Mouse (Mus musculus): ENCODE results near the gene Gm17545. TPM values are rescaled to one million over a fixed set of nuclear protein-coding genes. Genes with fewer than 3 reads are reported as not detected.

The Gm17545 gene
- polyA plus RNA-seq, 1 experiment from 2014 or later, result not detected

DNA sequence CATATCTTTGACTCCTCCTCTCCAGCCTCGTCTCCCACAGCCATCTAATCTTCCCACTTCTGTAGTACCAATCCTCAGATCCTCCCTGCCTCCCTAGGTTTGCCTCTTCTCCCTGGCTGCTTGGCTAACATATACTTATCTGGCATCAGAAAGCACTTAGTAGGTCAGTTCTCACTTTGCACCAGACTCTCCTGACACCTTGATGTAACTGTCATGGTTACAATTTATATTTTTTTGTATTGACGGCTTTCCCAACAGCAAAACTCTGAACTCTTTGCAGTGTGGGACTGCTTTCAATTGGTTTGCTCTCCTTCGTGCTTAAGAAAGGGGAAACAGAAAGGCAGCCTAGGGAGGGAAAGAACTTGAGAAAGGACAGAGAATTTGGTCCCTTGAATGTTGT is 37.9 kb upstream of the Gm17545 start:
- Histone ChIP-seq H3K4me2 (replicated peaks; ENCODE audit: low read depth) (no peak overlapping the region), H3K4me1 (replicated peaks; ENCODE audit: control insufficient read depth, insufficient read depth, low read length) (no peaks in the 10 kb centered on the region), H3K27me3 (replicated peaks; ENCODE audit: control insufficient read depth, insufficient read depth, low read length) (no peaks in the 10 kb centered on the region), H3K27ac (ENCODE audit: low read depth, low read length) (no peak overlapping the region), H3K9ac (ENCODE audit: low read depth, low read length) (no peak overlapping the region), H3K36me3 (ENCODE audit: control insufficient read depth, insufficient read depth) (no peaks in the 10 kb centered on the region), H3K4me3 (ENCODE audit: low read depth, low read length) (no peak overlapping the region), H3K9me3 (ENCODE audit: control insufficient read depth) (no peaks in the 10 kb centered on the region)
- TF ChIP-seq CTCF (IDR thresholded peaks at IDR 0.05; ENCODE audit: low read depth), result no peak
- 74% methylated on average over 3 of the region's 3 CpGs for WGBS
- ATAC-seq, result no peak

DNA sequence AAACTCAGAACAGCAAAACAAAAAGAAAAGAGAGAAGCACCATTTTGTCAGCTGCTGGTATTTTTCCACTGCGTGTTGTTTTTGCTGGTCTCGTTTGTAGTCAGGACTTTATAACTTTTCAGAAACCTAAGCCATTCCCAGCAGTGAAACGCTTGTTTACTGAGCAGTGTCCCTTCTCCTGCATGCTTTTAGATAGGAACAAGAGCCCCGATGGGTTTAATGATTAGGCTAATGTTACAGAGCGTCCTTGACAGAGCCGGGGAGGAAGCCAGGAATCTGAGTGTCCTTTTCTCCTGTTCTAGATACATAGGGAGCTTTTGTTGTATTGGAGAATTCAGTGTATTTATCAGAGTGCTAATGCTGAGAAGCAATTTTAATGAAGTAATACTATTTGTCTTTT is 36.5 kb upstream of the Gm17545 start:
- Histone ChIP-seq H3K9me3 (ENCODE audit: control insufficient read depth) (no peaks in the 10 kb centered on the region), H3K4me3 (ENCODE audit: low read depth, low read length) (no peak overlapping the region), H3K9ac (ENCODE audit: low read depth, low read length) (no peak overlapping the region), H3K4me1 (replicated peaks; ENCODE audit: control insufficient read depth, insufficient read depth, low read length) (no peaks in the 10 kb centered on the region), H3K36me3 (ENCODE audit: control insufficient read depth, insufficient read depth) (no peaks in the 10 kb centered on the region), H3K4me2 (replicated peaks; ENCODE audit: low read depth) (no peak overlapping the region), H3K27ac (ENCODE audit: low read depth, low read length) (no peak overlapping the region), H3K27me3 (replicated peaks; ENCODE audit: control insufficient read depth, insufficient read depth, low read length) (no peaks in the 10 kb centered on the region)
- no peak for ATAC-seq
- 23% methylated on average over 6 of the region's 6 CpGs for WGBS
- no peak for TF ChIP-seq CTCF (IDR thresholded peaks at IDR 0.05; ENCODE audit: low read depth)

DNA sequence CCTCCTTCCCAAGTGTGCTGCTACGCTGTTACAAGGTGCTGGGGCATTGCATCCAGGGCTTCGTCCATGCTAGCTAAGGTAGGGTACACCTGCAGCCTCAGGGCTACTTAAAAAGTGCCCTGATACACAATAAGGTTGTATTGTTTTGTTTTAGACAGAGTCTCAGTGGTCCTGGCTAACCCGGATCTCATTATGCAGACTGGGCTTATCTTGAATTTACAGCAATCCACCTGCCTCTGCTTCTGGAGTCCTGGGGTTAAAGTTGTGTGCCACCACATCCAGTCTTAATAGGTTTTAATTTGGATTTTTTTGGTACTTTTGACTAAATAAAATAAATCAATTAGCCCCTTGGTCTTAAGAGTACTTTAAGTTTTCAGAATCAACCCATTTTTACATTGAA is 34.2 kb upstream of the Gm17545 start:
- no peaks in the 10 kb centered on the region for H3K9me3 ChIP-seq (ENCODE audit: control insufficient read depth)
- no peak overlapping the region for H3K27ac ChIP-seq (ENCODE audit: low read depth, low read length)
- no peak overlapping the region for H3K9ac ChIP-seq (ENCODE audit: low read depth, low read length)
- H3K4me1 ChIP-seq (replicated peaks; ENCODE audit: control insufficient read depth, insufficient read depth, low read length), result no peaks in the 10 kb centered on the region
- no peak for TF ChIP-seq CTCF (IDR thresholded peaks at IDR 0.05; ENCODE audit: low read depth)
- no peaks in the 10 kb centered on the region for H3K36me3 ChIP-seq (ENCODE audit: control insufficient read depth, insufficient read depth)
- H3K27me3 ChIP-seq (replicated peaks; ENCODE audit: control insufficient read depth, insufficient read depth, low read length), result no peaks in the 10 kb centered on the region
- ATAC-seq, result no peak
- WGBS, result 85% methylated on average over 3 of the region's 3 CpGs
- H3K4me3 ChIP-seq (ENCODE audit: low read depth, low read length), result no peak overlapping the region
- no peak overlapping the region for H3K4me2 ChIP-seq (replicated peaks; ENCODE audit: low read depth)

DNA sequence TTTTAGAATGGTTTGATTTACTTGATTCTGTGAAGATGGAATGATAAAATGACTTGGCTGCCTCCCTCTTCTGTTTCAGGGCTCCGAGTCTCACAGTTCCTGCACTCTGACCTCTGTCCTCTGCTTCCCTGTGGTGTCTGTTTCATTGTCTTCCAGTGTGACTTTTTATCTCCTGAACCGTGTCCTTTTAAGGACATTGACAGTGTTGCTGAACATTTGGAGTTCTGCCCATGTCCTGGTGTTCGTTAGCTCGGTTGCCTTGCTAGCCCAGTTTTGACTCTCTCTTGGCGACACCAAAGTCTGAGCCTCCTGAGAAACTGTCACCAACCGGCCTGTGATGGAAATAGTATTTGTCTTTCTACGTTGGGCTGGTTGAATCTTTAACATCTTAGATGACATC is 33.6 kb upstream of the Gm17545 start:
- Histone ChIP-seq H3K36me3 (ENCODE audit: control insufficient read depth, insufficient read depth) (no peaks in the 10 kb centered on the region), H3K4me3 (ENCODE audit: low read depth, low read length) (no peak overlapping the region), H3K27ac (ENCODE audit: low read depth, low read length) (no peak overlapping the region), H3K27me3 (replicated peaks; ENCODE audit: control insufficient read depth, insufficient read depth, low read length) (no peaks in the 10 kb centered on the region), H3K9me3 (ENCODE audit: control insufficient read depth) (no peaks in the 10 kb centered on the region), H3K9ac (ENCODE audit: low read depth, low read length) (no peak overlapping the region), H3K4me1 (replicated peaks; ENCODE audit: control insufficient read depth, insufficient read depth, low read length) (no peaks in the 10 kb centered on the region), H3K4me2 (replicated peaks; ENCODE audit: low read depth) (no peak overlapping the region)
- ATAC-seq, result no peak
- TF ChIP-seq CTCF (IDR thresholded peaks at IDR 0.05; ENCODE audit: low read depth), result no peak
- WGBS, result 51% methylated on average over 7 of the region's 7 CpGs

DNA sequence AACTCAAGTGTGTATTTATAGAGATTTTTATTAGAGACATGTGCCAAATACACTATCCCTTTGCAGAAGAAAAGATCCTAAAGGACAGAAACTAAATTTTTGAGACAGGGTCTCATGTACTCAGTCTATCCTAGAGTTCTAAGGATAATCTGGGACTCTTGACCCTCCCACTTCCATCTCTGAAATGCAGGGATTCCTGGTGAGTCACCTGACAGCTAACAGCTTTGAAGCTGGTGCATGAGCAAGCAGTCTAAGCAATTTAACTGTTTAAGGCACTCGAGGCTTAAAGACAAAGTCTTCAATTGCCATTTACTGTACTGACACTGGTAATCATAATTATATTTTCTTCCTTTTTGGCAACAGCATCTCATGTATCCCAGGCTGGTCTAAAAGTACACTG is 31.5 kb upstream of the Gm17545 start:
- H3K27ac ChIP-seq (ENCODE audit: low read depth, low read length), result no peak overlapping the region
- no peak overlapping the region for H3K9ac ChIP-seq (ENCODE audit: low read depth, low read length)
- H3K9me3 ChIP-seq (ENCODE audit: control insufficient read depth), result no peaks in the 10 kb centered on the region
- no peaks in the 10 kb centered on the region for H3K4me1 ChIP-seq (replicated peaks; ENCODE audit: control insufficient read depth, insufficient read depth, low read length)
- no peak overlapping the region for H3K4me3 ChIP-seq (ENCODE audit: low read depth, low read length)
- H3K36me3 ChIP-seq (ENCODE audit: control insufficient read depth, insufficient read depth), result no peaks in the 10 kb centered on the region
- H3K27me3 ChIP-seq (replicated peaks; ENCODE audit: control insufficient read depth, insufficient read depth, low read length), result no peaks in the 10 kb centered on the region
- TF ChIP-seq CTCF (IDR thresholded peaks at IDR 0.05; ENCODE audit: low read depth), result no peak
- WGBS, result 56% methylated on average over 1 of the region's 1 CpGs
- H3K4me2 ChIP-seq (replicated peaks; ENCODE audit: low read depth), result no peak overlapping the region
- ATAC-seq, result no peak

DNA sequence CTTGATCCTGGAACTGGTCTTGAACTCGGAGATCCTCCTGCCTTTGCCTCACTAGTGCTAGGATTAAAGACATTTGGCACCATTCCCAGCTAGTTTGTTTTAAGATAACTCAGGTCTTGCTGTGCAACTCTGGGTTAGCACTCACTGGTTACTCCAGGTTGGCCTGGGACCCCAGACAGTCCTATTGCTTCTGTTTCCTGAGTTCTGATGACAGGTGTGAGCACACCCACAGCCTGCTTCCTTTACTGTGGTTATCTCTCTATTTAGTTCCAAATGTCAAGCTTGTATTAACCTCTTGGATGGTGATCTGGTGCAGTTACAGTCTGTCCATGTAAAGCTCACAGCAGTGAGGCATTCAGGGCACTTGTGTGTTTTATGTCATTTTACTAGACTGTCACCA is 30.6 kb upstream of the Gm17545 start:
- TF ChIP-seq CTCF (IDR thresholded peaks at IDR 0.05; ENCODE audit: low read depth), result no peak
- no peaks in the 10 kb centered on the region for H3K27me3 ChIP-seq (replicated peaks; ENCODE audit: control insufficient read depth, insufficient read depth, low read length)
- no peak overlapping the region for H3K4me2 ChIP-seq (replicated peaks; ENCODE audit: low read depth)
- no peaks in the 10 kb centered on the region for H3K36me3 ChIP-seq (ENCODE audit: control insufficient read depth, insufficient read depth)
- no peak overlapping the region for H3K9ac ChIP-seq (ENCODE audit: low read depth, low read length)
- no peaks in the 10 kb centered on the region for H3K9me3 ChIP-seq (ENCODE audit: control insufficient read depth)
- no peak overlapping the region for H3K4me3 ChIP-seq (ENCODE audit: low read depth, low read length)
- ATAC-seq, result no peak
- H3K4me1 ChIP-seq (replicated peaks; ENCODE audit: control insufficient read depth, insufficient read depth, low read length), result no peaks in the 10 kb centered on the region
- H3K27ac ChIP-seq (ENCODE audit: low read depth, low read length), result no peak overlapping the region
- 69% methylated on average over 1 of the region's 1 CpGs for WGBS

DNA sequence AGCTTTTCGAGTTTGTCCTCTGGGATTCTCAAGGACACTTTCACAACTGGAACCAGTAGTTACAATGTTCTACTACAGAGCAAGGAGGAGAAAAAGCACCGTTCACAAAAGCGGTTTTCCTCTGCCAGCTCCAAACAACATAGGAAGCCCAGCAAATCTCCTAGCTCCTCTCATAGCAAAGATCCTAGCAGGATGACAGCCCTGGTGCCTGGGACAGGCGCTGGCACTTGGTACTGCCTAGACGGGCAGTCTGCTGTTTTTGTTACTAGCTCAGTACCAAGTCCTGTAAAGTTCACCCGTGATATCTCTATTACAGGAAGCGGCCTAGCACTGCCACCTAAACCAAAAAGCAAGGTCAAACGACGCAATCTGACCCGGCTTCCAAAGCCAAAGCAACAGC is 29.9 kb upstream of the Gm17545 start:
- Histone ChIP-seq H3K27ac (ENCODE audit: low read depth, low read length) (no peak overlapping the region), H3K27me3 (replicated peaks; ENCODE audit: control insufficient read depth, insufficient read depth, low read length) (no peaks in the 10 kb centered on the region), H3K4me3 (ENCODE audit: low read depth, low read length) (no peak overlapping the region), H3K4me2 (replicated peaks; ENCODE audit: low read depth) (no peak overlapping the region), H3K9me3 (ENCODE audit: control insufficient read depth) (no peaks in the 10 kb centered on the region), H3K4me1 (replicated peaks; ENCODE audit: control insufficient read depth, insufficient read depth, low read length) (no peaks in the 10 kb centered on the region), H3K36me3 (ENCODE audit: control insufficient read depth, insufficient read depth) (no peaks in the 10 kb centered on the region), H3K9ac (ENCODE audit: low read depth, low read length) (no peak overlapping the region)
- no peak for TF ChIP-seq CTCF (IDR thresholded peaks at IDR 0.05; ENCODE audit: low read depth)
- no peak for ATAC-seq
- WGBS, result 70% methylated on average over 10 of the region's 10 CpGs

All from intestine, postnatal 0 days (tissue).